Mouse (Mus musculus): ENCODE data around the gene St5. TPM values are rescaled to one million over a fixed set of nuclear protein-coding genes. Genes with fewer than 3 reads are reported as not detected.

St5 gene
- total RNA-seq, 4 experiments from 2014 or later = 21.3 to 28.7 (median 22.7) TPM

DNA sequence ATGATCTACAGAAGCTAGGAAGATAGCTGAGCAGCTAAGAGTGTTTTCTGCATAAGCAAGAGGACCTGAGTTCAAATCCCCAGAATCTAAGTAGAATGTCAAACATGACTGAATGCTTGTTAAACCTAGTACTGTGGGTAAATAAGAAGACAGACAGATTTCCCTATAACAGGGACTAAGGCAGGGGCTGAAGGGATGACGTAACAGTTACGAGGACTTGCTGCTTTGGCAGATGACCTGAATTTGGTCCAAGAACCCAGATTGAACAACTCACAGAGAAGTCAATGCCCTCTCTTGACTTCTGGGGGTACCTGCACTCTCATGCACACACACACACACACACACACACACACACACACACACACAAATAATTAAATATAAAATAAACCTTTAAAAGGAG is 93.1 kb downstream of the St5 start:
- DNase-seq (ENCODE audit: low spot score) = no peak

DNA sequence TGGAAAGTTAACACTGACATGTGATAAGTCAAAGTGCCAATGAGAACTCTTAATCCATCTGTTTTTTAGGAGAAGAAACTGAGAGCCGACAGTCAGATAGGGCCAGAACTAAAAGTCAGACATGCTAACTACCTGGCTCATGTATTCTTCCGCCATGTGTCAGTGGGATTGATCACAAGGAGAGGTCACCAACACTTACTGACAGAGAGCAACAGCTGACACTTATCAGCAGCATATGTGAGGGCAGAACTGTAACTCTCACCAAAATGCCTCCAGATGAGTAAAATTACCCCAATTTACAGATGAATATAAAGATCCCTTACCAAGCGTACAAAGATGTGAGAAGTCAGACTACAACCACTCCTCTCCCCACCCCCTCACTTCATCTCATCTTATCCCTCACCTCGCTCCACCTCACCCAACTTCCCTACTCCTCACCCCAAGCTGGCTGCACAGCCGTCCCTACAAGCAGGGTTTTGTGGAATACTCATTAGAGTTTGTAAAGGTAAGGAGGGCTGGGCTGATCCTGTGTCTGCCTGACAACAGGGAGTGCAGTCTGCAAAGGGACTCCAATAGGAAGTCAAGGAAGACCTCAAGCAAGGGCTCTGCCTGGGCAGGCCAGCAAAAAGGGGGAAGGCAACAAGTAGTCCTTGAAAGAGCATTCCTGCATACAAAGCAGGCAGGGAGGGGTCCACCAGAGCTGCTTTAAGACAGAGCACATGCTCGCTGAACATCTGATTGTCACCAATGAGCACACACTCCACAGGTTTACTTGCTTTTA is 93.7 kb downstream of the St5 start:
- no peak for DNase-seq (ENCODE audit: low spot score)

DNA sequence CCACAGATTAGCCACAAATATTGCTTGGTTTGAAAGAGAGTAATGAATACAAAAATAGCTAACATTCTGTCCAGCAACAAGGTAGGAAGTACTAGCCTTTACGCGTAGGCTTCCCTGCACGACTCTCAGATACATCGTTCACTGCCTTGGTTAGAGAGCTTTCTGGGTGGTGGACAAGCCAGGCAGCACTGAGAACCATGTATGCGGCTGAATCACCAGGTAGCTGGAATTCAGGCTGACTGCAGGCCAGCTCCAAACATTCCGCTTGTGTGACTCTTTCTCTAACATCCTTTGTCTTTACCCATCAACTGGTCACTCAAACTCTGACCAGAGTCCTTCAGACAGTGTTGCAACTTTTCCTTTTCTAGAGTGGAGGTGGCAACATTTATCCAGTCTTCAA is 94.6 kb downstream of the St5 start:
- DNase-seq (ENCODE audit: low spot score) = no peak

DNA sequence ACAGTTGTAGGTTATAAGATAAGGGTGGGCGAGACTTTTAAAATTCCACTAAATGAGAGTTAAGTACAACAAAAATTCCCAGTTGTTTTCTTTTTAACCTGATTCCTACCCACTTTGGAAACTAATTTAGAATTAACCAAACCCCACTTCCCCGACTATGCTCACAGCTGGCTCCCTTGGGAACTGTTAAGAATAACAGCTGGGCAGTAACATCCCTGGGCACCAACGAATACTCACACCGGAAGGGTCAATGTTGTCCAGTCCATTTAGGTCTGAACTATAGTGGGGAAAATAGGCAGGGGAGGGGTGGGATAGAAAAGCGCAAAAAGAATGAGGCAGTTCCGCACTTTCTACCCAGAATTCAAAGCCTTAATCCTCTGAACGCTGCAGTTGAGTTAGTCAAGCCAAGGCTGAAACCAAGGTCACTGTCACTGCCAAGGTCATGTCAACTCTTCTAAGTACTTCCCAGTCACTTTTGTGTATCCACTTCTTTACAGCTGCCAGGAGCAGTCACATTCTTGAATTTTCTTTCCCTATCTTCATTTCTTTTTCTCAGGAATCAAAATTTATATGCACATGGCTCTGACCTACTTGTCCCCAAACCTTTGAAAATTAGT is 96.3 kb downstream of the St5 start:
- DNase-seq (ENCODE audit: low spot score) = no peak

DNA sequence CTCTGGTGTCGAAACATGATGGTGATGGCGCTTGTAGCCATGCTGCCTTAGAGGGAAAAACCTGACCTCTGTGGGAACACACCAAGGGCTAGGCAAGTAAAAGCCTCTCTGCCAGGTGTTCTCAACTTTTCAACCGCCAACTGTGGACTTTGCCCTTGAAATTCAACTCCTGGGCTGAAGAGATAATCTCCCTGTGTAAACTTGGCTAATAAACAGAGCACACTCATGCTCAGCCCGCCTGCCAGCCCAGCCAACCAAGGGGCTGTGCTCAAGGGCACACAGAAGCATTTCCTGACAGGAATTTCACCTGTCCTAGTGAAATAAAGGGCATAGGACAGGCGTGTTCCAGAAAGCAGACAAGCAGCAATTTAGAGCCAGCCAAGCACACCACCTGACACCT is 100.8 kb downstream of the St5 start:
- DNase-seq (ENCODE audit: low spot score) = no peak

DNA sequence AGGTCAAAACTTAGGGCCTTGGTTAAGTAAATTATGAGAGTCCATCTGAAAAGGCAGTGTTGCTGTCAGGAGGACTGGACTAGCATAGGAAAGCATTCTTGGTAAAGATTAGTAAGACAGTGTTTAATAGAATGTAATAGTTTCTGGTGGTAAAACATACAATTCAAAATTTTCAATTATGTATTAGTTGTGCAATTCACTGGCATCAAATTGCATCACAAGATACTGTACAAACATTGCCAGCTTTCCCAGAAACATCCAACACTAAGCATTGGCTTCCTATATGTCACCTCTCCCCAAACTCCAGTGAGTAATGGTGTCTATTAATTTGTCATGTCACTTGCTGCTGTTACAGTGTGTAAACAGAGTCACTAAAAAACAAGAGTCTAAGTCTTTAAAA is 101.4 kb downstream of the St5 start:
- no peak for DNase-seq (ENCODE audit: low spot score)

DNA sequence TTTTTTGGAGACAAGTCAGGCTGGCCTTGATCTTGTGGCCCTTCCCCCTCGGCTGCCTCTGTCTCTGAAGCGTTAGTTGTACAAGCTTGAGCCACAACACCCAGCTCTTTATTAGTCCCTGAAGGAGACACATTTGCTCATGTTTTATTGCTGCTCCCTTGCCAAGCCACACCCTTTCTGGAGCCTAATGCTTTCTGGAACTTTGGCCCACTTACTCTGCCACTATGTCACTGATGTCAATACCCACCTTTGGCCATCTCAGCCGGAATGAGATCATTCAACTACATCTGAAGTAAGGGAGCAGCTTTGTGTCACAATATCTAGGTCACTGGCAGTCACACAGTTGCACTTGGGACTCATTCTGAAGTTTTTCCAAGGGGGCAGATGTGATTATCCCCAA is 102.7 kb downstream of the St5 start:
- DNase-seq (ENCODE audit: low spot score) = peak; percentile 76

DNA sequence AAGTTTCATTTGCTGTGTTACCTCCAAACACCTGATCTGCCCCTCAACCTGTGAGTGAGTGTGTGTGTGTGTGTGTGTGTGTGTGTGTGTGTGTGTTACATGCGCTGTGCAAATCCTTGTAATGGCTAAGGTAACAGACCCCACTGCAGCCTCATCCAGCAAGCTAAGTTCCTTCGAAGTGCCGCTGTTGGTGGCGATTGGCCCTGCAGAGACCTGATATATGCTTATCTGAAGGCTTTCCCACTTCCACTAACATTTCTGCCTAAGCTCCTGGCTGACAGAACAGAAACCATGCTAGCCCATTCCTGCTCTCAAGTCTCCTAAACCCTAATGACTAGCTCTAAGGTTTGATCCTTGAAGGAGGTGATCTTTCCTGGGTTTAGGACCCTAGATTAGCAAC is 103.4 kb downstream of the St5 start:
- DNase-seq (ENCODE audit: low spot score) = no peak

DNA sequence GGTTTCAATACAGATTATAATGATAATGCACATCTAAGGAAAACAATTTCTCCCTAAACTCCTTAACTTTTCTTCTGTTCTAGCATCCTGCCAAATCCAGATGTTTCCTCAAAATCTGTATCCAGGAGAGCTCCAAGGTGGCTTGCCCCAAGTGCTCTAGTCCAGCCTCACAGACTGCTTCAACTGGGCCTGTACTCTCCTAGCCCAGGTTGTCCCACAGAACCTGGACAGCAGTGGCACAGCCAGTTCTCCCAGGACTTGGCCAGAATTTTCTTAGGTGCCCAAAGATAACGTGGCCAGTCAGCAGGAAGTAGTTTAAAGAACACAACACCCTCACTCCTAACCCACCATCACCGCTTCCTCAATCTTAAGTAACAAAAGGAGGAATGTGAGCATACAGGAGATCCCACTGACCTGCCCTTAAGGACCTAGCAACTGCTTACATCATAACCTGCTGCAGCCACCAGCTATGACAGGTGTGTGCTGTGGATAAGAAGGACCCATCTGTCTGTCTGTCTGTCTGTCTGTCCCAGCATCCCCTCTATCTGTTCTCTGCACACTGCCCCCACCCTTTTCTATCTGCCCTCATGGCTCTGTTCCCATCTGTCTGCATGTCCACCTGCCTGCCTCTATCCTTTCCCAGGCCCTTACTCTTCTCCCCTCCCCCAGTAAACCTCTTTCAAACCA is 108.4 kb downstream of the St5 start:
- DNase-seq (ENCODE audit: low spot score) = no peak

DNA sequence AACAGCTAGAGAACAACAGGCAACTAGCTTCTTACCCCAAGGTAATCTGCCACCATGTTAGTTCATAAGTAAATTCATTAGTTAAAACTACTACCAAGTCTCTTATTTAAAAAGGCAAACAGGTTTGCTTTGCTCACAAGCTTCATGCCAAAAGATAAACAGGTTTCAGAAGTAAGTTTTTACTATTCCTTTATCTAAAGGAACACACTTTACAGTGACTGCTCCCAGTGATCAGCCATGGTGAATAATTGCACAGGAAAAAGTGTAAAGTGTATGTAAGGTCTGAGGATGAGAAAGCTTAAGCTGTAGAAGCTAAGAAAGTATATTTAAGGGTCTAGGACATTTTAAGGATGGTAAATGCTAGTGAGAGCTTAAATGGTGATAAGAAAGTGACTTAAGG is 109.4 kb downstream of the St5 start:
- no peak for DNase-seq (ENCODE audit: low spot score)

DNA sequence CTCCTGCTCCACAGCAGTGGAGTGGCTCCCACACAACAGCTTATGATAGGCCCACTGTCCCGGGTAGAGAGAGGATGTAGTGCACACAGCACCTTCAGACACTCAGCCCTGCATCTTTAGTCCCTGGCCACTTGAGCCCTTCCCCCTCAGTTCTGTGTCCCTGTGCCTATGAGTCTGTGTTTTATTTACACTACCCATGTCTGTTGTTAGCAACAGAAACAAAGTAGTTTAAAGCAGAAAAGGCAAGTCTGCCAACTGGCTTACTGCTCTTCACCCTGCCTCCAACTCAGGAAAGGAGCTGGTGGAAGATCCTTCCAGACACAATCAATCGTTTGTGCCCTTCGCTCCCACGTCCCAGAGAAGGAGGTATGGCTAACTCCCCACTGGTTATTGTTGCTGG is 111.2 kb downstream of the St5 start:
- no peak for DNase-seq (ENCODE audit: low spot score)

DNA sequence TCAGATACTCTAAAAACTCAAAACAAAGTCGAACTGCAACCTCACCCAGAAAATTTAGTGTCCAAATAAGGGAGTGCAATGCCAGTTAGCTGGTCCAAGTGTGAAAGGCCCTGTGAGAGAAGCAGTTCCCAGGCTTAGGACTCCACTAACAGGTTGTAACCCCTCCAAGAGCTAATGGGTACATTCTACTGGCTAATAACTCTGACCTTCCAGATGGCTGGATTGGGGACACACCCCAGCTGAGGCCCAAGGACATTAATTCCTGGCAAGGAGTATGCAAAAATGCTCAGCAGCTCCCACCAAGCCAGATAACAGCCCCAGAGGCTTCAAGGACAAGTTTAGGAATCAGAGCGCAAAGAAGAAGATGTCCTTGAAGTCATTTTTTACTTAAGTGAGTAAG is 112.8 kb downstream of the St5 start:
- no peak for DNase-seq (ENCODE audit: low spot score)

DNA sequence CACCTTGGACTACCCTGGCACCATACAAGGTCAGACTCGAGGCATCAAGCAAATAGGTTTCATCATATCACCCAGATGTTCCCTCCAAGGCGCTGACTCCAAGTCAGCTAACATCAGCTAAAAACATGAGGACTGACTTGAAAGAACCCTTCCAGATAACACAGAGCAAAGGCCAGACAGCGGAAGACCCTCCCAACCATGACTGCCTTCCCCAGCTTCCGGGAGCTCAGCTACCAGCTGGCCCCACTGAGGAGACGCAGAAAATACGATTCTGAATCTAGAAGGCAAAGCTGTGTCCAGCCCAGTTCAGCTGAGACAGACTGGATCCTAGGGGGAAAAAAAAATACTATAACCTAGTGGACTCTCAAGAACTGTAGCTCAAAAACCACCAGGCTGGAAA is 114.4 kb downstream of the St5 start:
- DNase-seq (ENCODE audit: low spot score) = no peak

DNA sequence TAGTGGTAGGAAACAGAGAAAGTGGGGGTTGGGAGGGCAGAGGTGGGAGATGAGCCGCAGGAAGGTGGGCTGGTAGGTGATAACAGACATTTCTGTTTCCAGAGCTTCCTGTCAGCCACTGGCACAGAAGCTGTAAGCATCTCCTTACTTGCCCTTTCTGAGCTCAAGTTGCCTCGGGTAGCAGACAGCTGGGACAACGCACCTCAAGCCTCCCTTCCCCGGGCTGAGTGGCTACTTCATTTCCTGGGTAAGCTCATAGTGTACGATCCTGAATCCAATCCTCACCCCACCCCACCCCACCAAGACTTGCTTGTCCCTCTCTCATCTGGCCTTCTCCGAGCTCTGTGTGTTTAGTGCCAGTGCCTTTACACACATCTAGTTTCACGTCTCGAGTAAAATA is 115.3 kb downstream of the St5 start:
- no peak for DNase-seq (ENCODE audit: low spot score)

DNA sequence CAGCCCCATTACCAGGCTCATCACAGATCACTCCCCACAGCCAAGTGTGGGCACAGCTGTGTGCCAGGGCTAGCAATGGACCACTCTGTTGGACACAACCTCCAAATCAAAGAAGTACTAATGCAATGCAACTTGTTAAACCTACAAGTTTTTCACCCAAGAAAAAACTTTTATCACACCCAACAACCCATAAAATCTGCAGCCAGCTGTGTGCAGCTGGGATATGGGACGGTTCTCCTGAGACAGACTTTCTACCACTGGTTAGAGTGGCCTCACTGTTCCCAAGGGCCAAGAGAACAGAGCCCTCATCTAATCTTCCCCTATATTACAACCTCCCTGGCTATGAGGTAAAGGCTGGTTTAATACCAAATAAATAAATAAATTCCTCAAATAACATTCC is 118.9 kb downstream of the St5 start:
- DNase-seq (ENCODE audit: low spot score) = no peak

DNA sequence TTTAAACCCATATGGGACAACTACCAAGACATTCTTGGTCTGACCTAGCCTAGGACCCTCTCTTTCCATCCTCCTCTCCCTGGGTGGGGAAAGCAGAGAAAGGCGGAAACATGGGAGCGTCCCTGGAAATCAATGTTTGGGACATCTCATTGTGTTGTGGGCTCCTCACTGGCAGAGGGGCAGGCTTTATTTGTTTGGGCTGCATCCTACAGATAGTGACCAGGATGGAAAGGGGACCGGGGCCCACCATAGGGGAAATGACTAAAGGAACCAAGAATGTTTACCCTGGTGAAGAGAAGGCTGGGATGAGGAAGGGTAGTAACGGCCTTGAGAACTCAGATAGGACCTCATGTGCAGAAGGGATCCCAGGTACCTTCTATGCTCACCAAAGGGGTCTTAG is 122.9 kb downstream of the St5 start:
- no peak for DNase-seq (ENCODE audit: low spot score)

DNA sequence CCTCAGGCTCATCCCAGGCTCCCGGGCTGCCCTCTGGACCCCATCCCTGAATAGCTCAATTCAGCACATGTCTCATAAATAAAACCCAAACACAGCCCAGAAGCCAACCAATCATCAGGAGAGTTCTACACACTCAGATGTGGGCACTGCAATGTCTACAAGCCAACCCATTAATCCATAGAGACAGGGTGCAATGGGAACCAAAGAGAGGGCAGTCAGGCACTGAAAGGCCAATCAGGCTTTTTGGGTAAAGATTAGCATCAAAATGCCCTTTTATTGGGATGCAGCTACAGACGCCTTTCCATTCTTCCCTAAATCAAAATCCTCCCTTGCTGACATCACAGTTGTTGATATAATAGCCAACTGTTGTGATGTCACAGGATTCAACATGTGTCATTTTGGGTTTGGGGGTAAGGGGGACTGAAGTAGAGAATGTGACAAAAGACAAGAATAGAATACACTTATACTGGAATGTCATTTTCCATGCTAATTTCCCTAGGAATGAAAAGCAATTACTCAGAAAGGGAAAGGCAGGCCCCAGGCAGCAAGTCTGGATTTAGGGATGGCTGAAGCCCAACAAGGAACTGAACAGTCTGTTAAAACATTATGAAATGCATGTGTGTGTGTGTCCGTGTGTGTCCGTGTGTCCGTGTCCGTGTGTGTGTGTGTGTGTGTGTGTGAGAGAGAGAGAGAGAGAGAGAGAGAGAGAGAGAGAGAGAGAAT is 123.7 kb downstream of the St5 start:
- DNase-seq (ENCODE audit: low spot score) = no peak

DNA sequence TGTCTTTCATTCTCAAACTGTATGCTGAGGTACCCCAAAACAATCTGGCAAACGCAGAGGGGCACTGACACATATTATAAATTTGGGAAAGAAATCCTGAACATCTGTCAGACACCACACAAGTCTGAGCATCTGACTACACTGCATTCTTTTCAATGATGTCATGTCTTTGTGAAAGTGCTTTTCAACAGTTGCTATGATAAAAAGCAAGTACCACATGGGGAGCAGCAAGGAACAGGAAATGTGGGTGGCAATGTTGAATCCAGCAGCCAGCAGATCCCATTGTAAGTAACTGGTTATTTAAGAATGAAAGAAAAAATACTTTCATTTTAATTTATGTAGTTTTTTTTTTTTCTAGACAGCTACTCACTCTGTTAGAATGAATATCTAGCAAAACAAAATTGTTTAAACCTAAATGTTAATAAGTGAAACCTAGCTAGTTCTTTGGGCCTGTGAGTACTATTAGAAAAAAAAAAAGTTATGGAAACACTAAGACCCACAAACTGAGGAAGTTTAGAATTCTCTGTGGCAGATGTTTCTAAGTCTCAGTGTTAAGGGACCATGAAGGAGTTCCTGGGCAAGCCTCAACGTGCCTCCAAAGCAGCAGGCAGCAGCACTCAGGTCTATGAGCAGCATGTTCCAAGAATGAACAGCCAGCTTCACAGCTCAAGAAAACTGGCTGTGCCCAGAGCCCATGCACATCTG is 124.4 kb downstream of the St5 start:
- DNase-seq (ENCODE audit: low spot score) = no peak

DNA sequence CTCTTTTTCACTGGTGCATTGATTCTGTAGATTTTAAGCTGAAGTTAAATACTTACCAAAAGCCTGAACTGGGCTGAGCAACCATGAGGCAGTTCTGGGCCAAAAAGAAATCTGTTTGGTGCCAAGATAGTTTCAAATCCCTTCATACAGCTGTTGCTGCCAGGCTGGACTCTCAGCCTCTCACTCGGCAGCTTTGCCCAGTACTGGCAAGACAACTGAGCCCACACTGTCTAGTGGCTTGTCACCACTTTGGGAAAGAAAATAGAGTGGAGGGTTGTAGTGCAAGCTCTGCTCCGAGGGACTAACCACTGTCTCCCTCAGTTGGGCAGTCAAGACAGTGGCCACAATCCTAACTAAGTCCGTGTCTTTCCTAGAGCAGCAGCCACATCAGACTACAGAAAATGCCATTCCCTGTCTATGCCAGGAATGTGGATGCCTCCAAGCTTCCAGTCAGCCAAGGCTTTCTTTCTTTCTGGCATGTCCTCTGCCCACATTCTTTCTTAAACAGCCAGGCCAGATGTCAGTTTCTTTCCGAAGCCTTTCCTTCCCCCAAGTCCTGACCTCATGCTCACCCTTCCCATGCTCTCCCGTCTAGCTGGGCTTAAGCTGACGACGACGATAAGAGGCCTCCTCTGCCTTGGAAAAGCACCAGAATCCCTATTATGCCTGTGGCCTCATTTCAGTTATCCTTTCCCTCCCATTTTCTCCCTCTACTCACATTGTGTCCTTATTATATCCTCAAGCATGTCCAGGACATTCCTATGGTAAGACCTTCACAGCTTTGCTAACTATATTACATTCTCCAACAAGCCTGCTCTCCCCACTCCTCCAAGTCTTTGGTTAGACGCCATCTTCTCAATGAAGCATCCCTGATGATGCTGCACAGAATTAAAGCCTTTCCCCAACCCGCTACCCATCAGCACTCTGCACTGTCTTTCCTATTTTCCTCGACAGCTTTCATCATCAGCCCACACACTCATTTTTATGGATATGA is 126.8 kb downstream of the St5 start:
- no peak for DNase-seq (ENCODE audit: low spot score)

DNA sequence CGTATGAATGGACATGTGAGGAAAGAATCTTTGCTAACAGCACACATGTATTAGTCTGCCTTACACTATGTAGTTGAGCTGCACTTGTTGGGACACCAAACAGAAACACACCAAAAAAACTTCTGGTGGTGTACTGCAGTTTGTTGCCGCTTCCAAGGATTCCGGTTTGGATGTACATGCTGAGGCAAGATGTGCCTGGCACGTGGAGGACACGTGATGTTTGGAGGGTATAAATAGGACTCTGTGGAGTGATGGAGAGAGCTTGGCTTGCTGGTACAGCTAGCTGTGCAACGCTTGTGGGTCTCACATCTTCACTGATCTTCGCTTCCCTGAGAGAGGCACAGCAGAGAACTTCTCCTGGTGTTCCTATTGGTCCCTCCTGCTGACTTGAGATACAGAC is 129.2 kb downstream of the St5 start:
- DNase-seq (ENCODE audit: low spot score) = no peak
